Mouse (Mus musculus): ENCODE measurements around the gene 2610318N02Rik. TPM values are rescaled to one million over a fixed set of nuclear protein-coding genes. Genes with fewer than 3 reads are reported as not detected.

The 2610318N02Rik gene
- total and polyA plus RNA-seq, 2 experiments from 2014 or later = 4.5 to 5.3 TPM

- Histone ChIP-seq H3K9me3 (ENCODE audit: low read length) (no peaks in the 10 kb centered on the region), H3K27me3 (ENCODE audit: insufficient read depth, low read length) (no peaks in the 10 kb centered on the region), H3K36me3 (ENCODE audit: insufficient read depth, low read length) (peaks cover 22% of the 10 kb centered on the region), H3K27ac (ENCODE audit: low read depth, low read length) (no peak overlapping the region), H3K9ac (replicated peaks; ENCODE audit: low read length, poor library complexity, severe bottlenecking) (no peak overlapping the region), H3K4me2 (ENCODE audit: low read depth, low read length, poor library complexity, severe bottlenecking) (no peak overlapping the region), H3K4me1 (ENCODE audit: insufficient read depth, low read length) (peaks cover 3% of the 10 kb centered on the region; the same call in 1 of the 2 replicates), H3K4me3 (ENCODE audit: low read depth, low read length) (no peak overlapping the region)
- no peak for DNase-seq (ENCODE audit: low spot score)
- 85% methylated on average over 7 of the region's 7 CpGs for WGBS
- TF ChIP-seq CTCF (IDR thresholded peaks at IDR 0.05) = no peak
- no peak for ATAC-seq (ENCODE audit: low FRiP score)
Observed at GRCm38 (mm10) chr16:17150520-17151258, 25.7 kb upstream of the 2610318N02Rik start.

- no peak overlapping the region for H3K27ac ChIP-seq (ENCODE audit: low read depth, low read length)
- 11% methylated on average over 16 of the region's 16 CpGs for WGBS
Observed at GRCm38 (mm10) chr16:17148084-17148483, 23.1 kb upstream of the 2610318N02Rik start.

GRCm38 (mm10) chr16:17147391-17147929 lies 22.5 kb upstream of the 2610318N02Rik start:
- peak; percentile 54 for DNase-seq (ENCODE audit: low spot score)
- H3K27ac ChIP-seq (ENCODE audit: low read depth, low read length) = peak overlapping the region; percentile 80
- WGBS = under 1% methylated on average over 41 of the region's 41 CpGs
- H3K9me3 ChIP-seq (ENCODE audit: low read length) = no peaks in the 10 kb centered on the region
- H3K4me3 ChIP-seq (ENCODE audit: low read depth, low read length) = peak overlapping the region; percentile 68
- H3K4me1 ChIP-seq (ENCODE audit: insufficient read depth, low read length) = peaks cover 3% of the 10 kb centered on the region; the same call in 1 of the 2 replicates
- peak; percentile 61 for ATAC-seq (ENCODE audit: low FRiP score)
- no peak for TF ChIP-seq CTCF (IDR thresholded peaks at IDR 0.05)
- peak overlapping the region; percentile 77 for H3K9ac ChIP-seq (replicated peaks; ENCODE audit: low read length, poor library complexity, severe bottlenecking)
- no peaks in the 10 kb centered on the region for H3K27me3 ChIP-seq (ENCODE audit: insufficient read depth, low read length)
- peaks cover 5% of the 10 kb centered on the region; the same call in 1 of the 2 replicates for H3K36me3 ChIP-seq (ENCODE audit: insufficient read depth, low read length)
- H3K4me2 ChIP-seq (ENCODE audit: low read depth, low read length, poor library complexity, severe bottlenecking) = peak overlapping the region; percentile 88

More at GRCm38 (mm10) chr16:17148084-17148483, 23.1 kb upstream of the 2610318N02Rik start:
- Histone ChIP-seq H3K4me1 (ENCODE audit: insufficient read depth, low read length) (peaks cover 3% of the 10 kb centered on the region; the same call in 1 of the 2 replicates), H3K4me2 (ENCODE audit: low read depth, low read length, poor library complexity, severe bottlenecking) (peak overlapping the region; percentile 88), H3K9ac (replicated peaks; ENCODE audit: low read length, poor library complexity, severe bottlenecking) (no peak overlapping the region), H3K27me3 (ENCODE audit: insufficient read depth, low read length) (no peaks in the 10 kb centered on the region), H3K9me3 (ENCODE audit: low read length) (no peaks in the 10 kb centered on the region), H3K36me3 (ENCODE audit: insufficient read depth, low read length) (peaks cover 9% of the 10 kb centered on the region; the same call in 1 of the 2 replicates), H3K4me3 (ENCODE audit: low read depth, low read length) (peak overlapping the region; percentile 68)
- TF ChIP-seq CTCF (IDR thresholded peaks at IDR 0.05) = peak; percentile 49
- ATAC-seq (ENCODE audit: low FRiP score) = 0 out of 2 replicates have a peak, but pooled peaks have one; percentile 0
- DNase-seq (ENCODE audit: low spot score) = no peak

GRCm38 (mm10) chr16:17146772-17147235 lies 21.8 kb upstream of the 2610318N02Rik start, which contains the start of gene Ccdc116:
Ccdc116 (minus strand) TSS chr16:17147229.
- TF ChIP-seq CTCF (IDR thresholded peaks at IDR 0.05) = peak; percentile 81
- ATAC-seq (ENCODE audit: low FRiP score) (peak; percentile 88), DNase-seq (ENCODE audit: low spot score) (peak; percentile 95)
- H3K4me2 ChIP-seq (ENCODE audit: low read depth, low read length, poor library complexity, severe bottlenecking) = peak within 1 kb of the TSS; percentile 88
- no peaks in the 10 kb centered on the region for H3K9me3 ChIP-seq (ENCODE audit: low read length)
- WGBS = under 1% methylated on average over 34 of the region's 34 CpGs
- H3K27me3 ChIP-seq (ENCODE audit: insufficient read depth, low read length) = no peaks in the 10 kb centered on the region
- H3K4me1 ChIP-seq (ENCODE audit: insufficient read depth, low read length) = peaks cover 3% of the 10 kb centered on the region; the same call in 1 of the 2 replicates
- H3K36me3 ChIP-seq (ENCODE audit: insufficient read depth, low read length) = no peaks in the 10 kb centered on the region; the same call in 1 of the 2 replicates
- H3K4me3 ChIP-seq (ENCODE audit: low read depth, low read length) = peak within 1 kb of the TSS; percentile 68
- peak within 1 kb of the TSS; percentile 77 for H3K9ac ChIP-seq (replicated peaks; ENCODE audit: low read length, poor library complexity, severe bottlenecking)
- H3K27ac ChIP-seq (ENCODE audit: low read depth, low read length) = peak within 1 kb of the TSS; percentile 80

- DNase-seq (ENCODE audit: low spot score) (no peak), ATAC-seq (ENCODE audit: low FRiP score) (no peak)
- Histone ChIP-seq H3K4me2 (ENCODE audit: low read depth, low read length, poor library complexity, severe bottlenecking) (no peak within 1 kb of the TSS), H3K9me3 (ENCODE audit: low read length) (no peaks in the 10 kb centered on the region), H3K4me1 (ENCODE audit: insufficient read depth, low read length) (peaks cover 3% of the 10 kb centered on the region; the same call in 1 of the 2 replicates), H3K27me3 (ENCODE audit: insufficient read depth, low read length) (no peaks in the 10 kb centered on the region), H3K36me3 (ENCODE audit: insufficient read depth, low read length) (no peaks in the 10 kb centered on the region), H3K27ac (ENCODE audit: low read depth, low read length) (no peak within 1 kb of the TSS), H3K9ac (replicated peaks; ENCODE audit: low read length, poor library complexity, severe bottlenecking) (no peak within 1 kb of the TSS), H3K4me3 (ENCODE audit: low read depth, low read length) (no peak within 1 kb of the TSS)
- 25% methylated on average over 7 of the region's 7 CpGs for WGBS
- TF ChIP-seq CTCF (IDR thresholded peaks at IDR 0.05) = no peak
Observed at GRCm38 (mm10) chr16:17144339-17144738, 19.4 kb upstream of the 2610318N02Rik start, which contains the start of gene Ydjc. Ydjc (plus strand) TSS chr16:17144621.
